Mouse (Mus musculus) midbrain, embryonic 15.5 days (tissue): ENCODE results near the gene Trak2. TPM values are rescaled to one million over a fixed set of nuclear protein-coding genes. Genes with fewer than 3 reads are reported as not detected.
"Not testable (repeated sequence)": the region's sequence is repeated elsewhere in the genome, so short reads cannot be mapped to it uniquely, and the experiment has no call there.

ENCODE experiments used
- ATAC-seq: fragments of 200-750 bp; cut with Nextera tagmentation; replicated peaks from 2 replicates; pipeline ENCODE4 v1.8.0; 2017; ENCODE audit warnings: moderate TSS enrichment
- H3K27ac ChIP-seq: fragments of 300-500 bp; sonication (generic); 2 replicates; pipeline ENCODE4 v1.5.1; 2015; ENCODE audit warnings: mild to moderate bottlenecking, inconsistent platforms
- H3K27me3 ChIP-seq: fragments of 300-500 bp; sonication (generic); replicated peaks from 2 replicates; pipeline ENCODE4 v1.6.1; 2015; ENCODE audit warnings: inconsistent platforms
- H3K36me3 ChIP-seq: fragments of 300-500 bp; sonication (generic); replicated peaks from 2 replicates; pipeline ENCODE4 v1.6.1; 2015; ENCODE audit warnings: inconsistent platforms
- H3K4me1 ChIP-seq: fragments of 300-500 bp; sonication (generic); 2 replicates; pipeline ENCODE4 v1.6.1; 2015; ENCODE audit warnings: inconsistent platforms
- H3K4me2 ChIP-seq: fragments of 300-500 bp; sonication (generic); 2 replicates; pipeline ENCODE4 v1.6.1; 2015; ENCODE audit warnings: inconsistent platforms, mild to moderate bottlenecking, moderate library complexity
- H3K4me3 ChIP-seq: fragments of 300-500 bp; sonication (generic); 2 replicates; pipeline ENCODE4 v1.5.1; 2015; ENCODE audit warnings: mild to moderate bottlenecking, inconsistent platforms
- H3K9ac ChIP-seq: fragments of 300-500 bp; sonication (generic); 2 replicates; pipeline ENCODE4 v1.6.1; 2015; ENCODE audit warnings: mild to moderate bottlenecking, inconsistent platforms
- H3K9me3 ChIP-seq: fragments of 300-500 bp; sonication (generic); 2 replicates; pipeline ENCODE4 v1.6.1; 2016; ENCODE audit warnings: inconsistent platforms
- WGBS: fragments of 180-500 bp; shearing (Covaris S2); methylation state at CpG from one replicate; pipeline ENCODE4 v1.1.7; 2015; ENCODE audit warnings: mixed read lengths; 5-methylcytosine and 5-hydroxymethylcytosine counted together
- polyA plus RNA-seq: library from polyadenylated mRNA; unstranded; fragments of >200 nt; fragmentation: Nextera tagmentation; extraction: Ambion mirVana; gene quantifications from 2 replicates; pipeline ENCODE4 v1.2.1, GENCODE M21; 2015

Trak2 gene
- polyA plus RNA-seq, 1 experiment from 2014 or later = 18.7 TPM

GRCm38 (mm10) chr1:58909636-58910272, 63.5 kb downstream of the Trak2 start:
- H3K27ac ChIP-seq = no peak overlapping the region
- WGBS = 91% methylated on average over 12 of the region's 12 CpGs
- peaks cover 34% of the 10 kb centered on the region for H3K36me3 ChIP-seq
- H3K4me1 ChIP-seq = no peaks in the 10 kb centered on the region
- no peak overlapping the region for H3K9ac ChIP-seq
- no peak overlapping the region for H3K4me2 ChIP-seq
- H3K9me3 ChIP-seq = no peaks in the 10 kb centered on the region
- no peak for ATAC-seq
- no peak overlapping the region for H3K4me3 ChIP-seq
- no peaks in the 10 kb centered on the region for H3K27me3 ChIP-seq

GRCm38 (mm10) chr1:58903681-58904080, 69.5 kb downstream of the Trak2 start:
- Histone ChIP-seq H3K27me3 (no peaks in the 10 kb centered on the region), H3K27ac (no peak overlapping the region), H3K4me3 (no peak overlapping the region), H3K4me2 (no peak overlapping the region), H3K4me1 (no peaks in the 10 kb centered on the region), H3K9me3 (no peaks in the 10 kb centered on the region), H3K36me3 (peaks cover 28% of the 10 kb centered on the region; the same call in 1 of the 2 replicates), H3K9ac (no peak overlapping the region)
- ATAC-seq = no peak
- 90% methylated on average over 9 of the region's 9 CpGs for WGBS

- H3K27ac ChIP-seq, H3K4me2 ChIP-seq, H3K4me1 ChIP-seq, H3K4me3 ChIP-seq, H3K36me3 ChIP-seq, H3K9ac ChIP-seq, H3K9me3 ChIP-seq, H3K27me3 ChIP-seq: not testable (repeated sequence)
- WGBS = 32% methylated on average over 3 of the region's 3 CpGs
- ATAC-seq = peak; percentile 70; the same call in 1 of the 2 replicates
These were observed 75.7 kb downstream of the Trak2 start for GRCm38 (mm10) chr1:58897561-58897960.

- H3K4me3 ChIP-seq, H3K9ac ChIP-seq, H3K9me3 ChIP-seq, H3K4me1 ChIP-seq, H3K36me3 ChIP-seq, H3K27me3 ChIP-seq, ATAC-seq, H3K4me2 ChIP-seq, H3K27ac ChIP-seq: not testable (repeated sequence)
- WGBS = 88% methylated on average over 8 of the region's 8 CpGs
These were observed 80.8 kb downstream of the Trak2 start for GRCm38 (mm10) chr1:58892386-58892785.

- not testable (repeated sequence) for H3K9me3 ChIP-seq, ATAC-seq, H3K9ac ChIP-seq, H3K27ac ChIP-seq, H3K36me3 ChIP-seq, H3K4me3 ChIP-seq, H3K4me2 ChIP-seq, H3K27me3 ChIP-seq, H3K4me1 ChIP-seq
- 89% methylated on average over 2 of the region's 2 CpGs for WGBS
These were observed 81.6 kb downstream of the Trak2 start for GRCm38 (mm10) chr1:58891481-58892170.

GRCm38 (mm10) chr1:58890697-58891290, 82.4 kb downstream of the Trak2 start:
- H3K9me3 ChIP-seq, H3K27me3 ChIP-seq, H3K36me3 ChIP-seq, H3K9ac ChIP-seq, H3K4me1 ChIP-seq, H3K4me3 ChIP-seq, H3K4me2 ChIP-seq, ATAC-seq, H3K27ac ChIP-seq: not testable (repeated sequence)
- WGBS = 77% methylated on average over 4 of the region's 5 CpGs

- ATAC-seq = no peak
- Histone ChIP-seq H3K4me1 (no peaks in the 10 kb centered on the region), H3K4me3 (no peak overlapping the region), H3K9ac (no peak overlapping the region), H3K27me3 (no peaks in the 10 kb centered on the region), H3K27ac (no peak overlapping the region), H3K36me3 (no peaks in the 10 kb centered on the region), H3K9me3 (no peaks in the 10 kb centered on the region), H3K4me2 (no peak overlapping the region)
- 85% methylated on average over 5 of the region's 5 CpGs for WGBS
These were observed 83.2 kb downstream of the Trak2 start for GRCm38 (mm10) chr1:58889826-58890546.

GRCm38 (mm10) chr1:58885646-58886045, 87.6 kb downstream of the Trak2 start:
- no peak overlapping the region for H3K4me2 ChIP-seq
- 77% methylated on average over 4 of the region's 4 CpGs for WGBS
- H3K4me1 ChIP-seq = no peaks in the 10 kb centered on the region
- no peak overlapping the region for H3K9ac ChIP-seq
- H3K27ac ChIP-seq = no peak overlapping the region
- ATAC-seq = no peak
- no peaks in the 10 kb centered on the region for H3K27me3 ChIP-seq
- no peaks in the 10 kb centered on the region for H3K36me3 ChIP-seq
- no peaks in the 10 kb centered on the region for H3K9me3 ChIP-seq
- H3K4me3 ChIP-seq = no peak overlapping the region

- not testable (repeated sequence) for H3K36me3 ChIP-seq, H3K9me3 ChIP-seq, H3K9ac ChIP-seq, H3K4me2 ChIP-seq, H3K27ac ChIP-seq, H3K27me3 ChIP-seq, H3K4me1 ChIP-seq, ATAC-seq, H3K4me3 ChIP-seq
- 82% methylated on average over 9 of the region's 9 CpGs for WGBS
These were observed 90.0 kb downstream of the Trak2 start for GRCm38 (mm10) chr1:58883279-58883678.

- H3K9me3 ChIP-seq, H3K4me2 ChIP-seq, ATAC-seq, H3K4me1 ChIP-seq, H3K4me3 ChIP-seq, H3K36me3 ChIP-seq, H3K9ac ChIP-seq, H3K27ac ChIP-seq, H3K27me3 ChIP-seq: not testable (repeated sequence)
- WGBS = 95% methylated on average over 2 of the region's 2 CpGs
These were observed 93.9 kb downstream of the Trak2 start for GRCm38 (mm10) chr1:58879291-58879690.

GRCm38 (mm10) chr1:58876500-58876899, 96.7 kb downstream of the Trak2 start:
- not testable (repeated sequence) for H3K4me2 ChIP-seq, H3K36me3 ChIP-seq, H3K27ac ChIP-seq, H3K27me3 ChIP-seq, H3K9me3 ChIP-seq, H3K4me1 ChIP-seq, H3K9ac ChIP-seq, ATAC-seq, H3K4me3 ChIP-seq
- 84% methylated on average over 4 of the region's 4 CpGs for WGBS

GRCm38 (mm10) chr1:58860586-58860985, 112.6 kb downstream of the Trak2 start:
- H3K27me3 ChIP-seq, H3K36me3 ChIP-seq, H3K9ac ChIP-seq, ATAC-seq, H3K4me2 ChIP-seq, H3K9me3 ChIP-seq, H3K27ac ChIP-seq, H3K4me1 ChIP-seq, H3K4me3 ChIP-seq: not testable (repeated sequence)
- 92% methylated on average over 3 of the region's 3 CpGs for WGBS
